Mouse (Mus musculus) stomach, postnatal 0 days (tissue): ENCODE results near the gene Hivep1. TPM values are rescaled to one million over a fixed set of nuclear protein-coding genes. Genes with fewer than 3 reads are reported as not detected.

Source experiments
- ATAC-seq: fragments of 200-750 bp; cut with Nextera tagmentation; 2 replicates; pipeline ENCODE4 v1.8.0; 2017; ENCODE audit not compliant: low FRiP score, low TSS enrichment
- DNase-seq: peaks from one replicate; pipeline ENCODE4 v3.0.0-alpha.2; 2016; ENCODE audit warnings: low spot score
- H3K27ac ChIP-seq: fragments of 300-500 bp; sonication (generic); replicated peaks from 2 replicates; pipeline ENCODE4 v1.5.1; 2014; ENCODE audit warnings: mild to moderate bottlenecking, control low read depth
- H3K27me3 ChIP-seq: fragments of 300-500 bp; sonication (generic); 2 replicates; pipeline ENCODE4 v1.6.1; 2014; ENCODE audit warnings: low read length; ENCODE audit not compliant: control insufficient read depth, insufficient read depth
- H3K36me3 ChIP-seq: fragments of 300-500 bp; sonication (generic); 2 replicates; pipeline ENCODE4 v1.6.1; 2014; ENCODE audit warnings: low read length, mixed read lengths; ENCODE audit not compliant: control insufficient read depth, insufficient read depth
- H3K4me1 ChIP-seq: fragments of 300-500 bp; sonication (generic); replicated peaks from 2 replicates; pipeline ENCODE4 v1.6.1; 2014; ENCODE audit warnings: antibody characterized with exemption; ENCODE audit not compliant: control insufficient read depth, insufficient read depth
- H3K4me2 ChIP-seq: fragments of 300-500 bp; sonication (generic); replicated peaks from 2 replicates; pipeline ENCODE4 v1.6.1; 2014; ENCODE audit warnings: low read depth, mild to moderate bottlenecking, control low read depth, moderate library complexity
- H3K4me3 ChIP-seq: fragments of 300-500 bp; sonication (generic); 2 replicates; pipeline ENCODE4 v1.5.1; 2014; ENCODE audit warnings: low read depth, low read length, control low read depth
- H3K9ac ChIP-seq: fragments of 300-500 bp; sonication (generic); 2 replicates; pipeline ENCODE4 v1.6.1; 2014; ENCODE audit warnings: mild to moderate bottlenecking, low read length, control low read depth, mixed read lengths
- H3K9me3 ChIP-seq: fragments of 300-500 bp; sonication (generic); 2 replicates; pipeline ENCODE4 v1.6.1; 2016; ENCODE audit warnings: low read length; ENCODE audit not compliant: control insufficient read depth
- CTCF ChIP-seq: IDR thresholded peaks from 2 replicates; pipeline ENCODE4 v1.5.1; 2016; ENCODE audit warnings: antibody characterized with exemption, low read depth, mild to moderate bottlenecking, moderate library complexity
- EP300 ChIP-seq: optimal IDR thresholded peaks from 2 replicates; pipeline ENCODE3; 2016; ENCODE audit warnings: antibody characterized with exemption
- WGBS: fragments of 180-500 bp; shearing (Covaris S2); extraction: QIAGEN DNeasy Blood & Tissue Kit; methylation state at CpG from one replicate; pipeline ENCODE4 v1.1.7; 2014; 5-methylcytosine and 5-hydroxymethylcytosine counted together
- polyA plus RNA-seq: library from polyadenylated mRNA; unstranded; fragments of >200 nt; fragmentation: Nextera tagmentation; extraction: Ambion mirVana; gene quantifications from 2 replicates; pipeline ENCODE4 v1.2.1, GENCODE M21; 2015

The Hivep1 gene
- polyA plus RNA-seq, 1 experiment from 2014 or later, result 4.6 TPM

DNA sequence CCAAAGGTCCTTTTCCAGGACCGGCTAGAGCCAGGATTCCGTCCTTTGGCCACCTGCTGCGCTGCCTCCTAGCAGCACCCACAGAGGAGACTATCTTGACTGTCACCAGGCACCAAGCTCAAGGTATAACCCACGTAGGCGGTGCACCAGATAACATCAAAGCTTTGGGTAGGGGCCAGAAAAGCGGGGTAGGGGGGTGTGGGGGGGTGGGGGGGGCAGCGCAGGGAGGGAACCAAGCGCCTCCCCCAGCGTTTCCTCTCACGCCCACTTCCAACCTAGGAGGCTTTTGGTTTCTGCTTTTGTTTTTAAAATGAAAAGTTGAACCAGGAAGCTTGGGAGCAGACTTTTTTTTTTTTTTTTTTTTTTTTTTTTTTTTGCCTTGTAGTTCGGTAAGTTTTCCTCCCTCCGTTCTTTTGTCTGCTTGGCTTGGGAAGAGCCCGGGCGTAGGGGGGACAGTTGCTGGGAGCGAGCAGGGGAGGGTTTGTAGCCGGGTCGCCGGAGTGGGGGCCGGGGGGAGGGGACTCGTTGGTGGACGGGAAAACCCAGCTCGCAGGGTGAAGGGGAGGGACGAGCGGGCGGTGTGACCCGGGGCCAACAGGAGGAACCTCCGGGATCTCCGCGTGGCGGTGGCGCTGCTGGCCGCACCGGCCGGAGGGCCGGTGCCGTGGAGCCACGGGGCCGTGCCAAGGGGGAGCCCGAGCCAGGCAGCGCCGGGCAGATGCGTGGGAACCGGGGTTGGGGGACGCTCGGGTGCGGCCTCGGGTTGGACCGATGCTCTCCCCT is 2.6 kb upstream of the Hivep1 start:
- DNase-seq (peak; percentile 81), ATAC-seq (peak; percentile 47)
- Histone ChIP-seq H3K4me3 (peak overlapping the region; percentile 72), H3K9ac (peak overlapping the region; percentile 76), H3K4me1 (0 out of 2 replicates have a peak, but pooled peaks cover 2% of the 10 kb centered on the region), H3K4me2 (peak overlapping the region; percentile 91), H3K27ac (peak overlapping the region; percentile 93), H3K36me3 (no peaks in the 10 kb centered on the region), H3K9me3 (no peaks in the 10 kb centered on the region), H3K27me3 (no peaks in the 10 kb centered on the region)
- under 1% methylated on average over 42 of the region's 48 CpGs for WGBS
- TF ChIP-seq CTCF (no peak), EP300 (no peak)

DNA sequence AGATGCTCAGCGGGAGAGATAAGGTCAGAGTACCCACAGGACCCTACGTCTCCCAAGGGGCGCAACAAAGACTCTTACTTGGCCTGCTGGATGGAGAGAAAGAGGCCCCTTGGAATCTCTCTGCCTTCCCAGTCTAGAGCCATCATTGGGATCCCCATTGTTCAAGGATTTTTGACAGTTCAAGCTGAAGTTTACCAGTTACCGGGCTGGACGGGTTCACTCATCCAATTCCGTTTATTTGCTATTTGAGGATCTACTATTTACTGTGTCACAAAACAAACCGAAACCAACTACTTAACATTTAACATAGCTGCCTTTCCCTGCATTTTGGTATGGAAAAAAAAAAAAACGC is 2.1 kb upstream of the Hivep1 start:
- H3K4me1 ChIP-seq, result 0 out of 2 replicates have a peak, but pooled peaks cover 2% of the 10 kb centered on the region
- ATAC-seq, result no peak
- H3K27ac ChIP-seq, result peak overlapping the region; percentile 93
- H3K4me2 ChIP-seq, result peak overlapping the region; percentile 91
- no peak for TF ChIP-seq CTCF
- TF ChIP-seq EP300, result no peak
- no peaks in the 10 kb centered on the region for H3K36me3 ChIP-seq
- no peaks in the 10 kb centered on the region for H3K27me3 ChIP-seq
- no peak for DNase-seq
- H3K4me3 ChIP-seq, result peak overlapping the region; percentile 72
- peak overlapping the region; percentile 76 for H3K9ac ChIP-seq
- no peaks in the 10 kb centered on the region for H3K9me3 ChIP-seq
- WGBS, result under 1% methylated on average over 8 of the region's 8 CpGs

DNA sequence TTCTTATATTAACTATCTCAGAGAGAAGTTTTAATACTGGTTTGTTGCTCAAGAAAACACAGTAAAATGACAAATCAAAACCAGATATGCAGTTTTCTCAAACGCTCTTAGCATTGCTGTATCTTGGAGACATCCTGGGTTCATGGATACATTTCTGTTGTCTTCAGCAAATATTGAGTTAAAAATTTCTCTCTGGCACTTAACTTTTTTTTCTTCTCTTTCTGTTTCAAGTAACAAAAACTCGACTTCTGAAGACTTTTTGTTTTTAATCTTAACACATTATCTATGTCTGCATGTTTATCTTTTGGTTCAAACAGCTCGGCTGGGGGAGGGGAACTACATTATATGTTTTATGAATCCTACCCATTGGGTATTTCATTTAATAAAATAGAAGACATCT is 1.7 kb upstream of the Hivep1 start:
- Histone ChIP-seq H3K27me3 (no peaks in the 10 kb centered on the region), H3K4me1 (0 out of 2 replicates have a peak, but pooled peaks cover 2% of the 10 kb centered on the region), H3K4me2 (peak overlapping the region; percentile 91), H3K36me3 (no peaks in the 10 kb centered on the region), H3K4me3 (peak overlapping the region; percentile 72), H3K9ac (no peak overlapping the region), H3K27ac (no peak overlapping the region; the same call in 1 of the 2 replicates), H3K9me3 (no peaks in the 10 kb centered on the region)
- DNase-seq (no peak), ATAC-seq (no peak)
- WGBS, result 4% methylated on average over 3 of the region's 3 CpGs
- TF ChIP-seq CTCF, result no peak
- TF ChIP-seq EP300, result no peak

DNA sequence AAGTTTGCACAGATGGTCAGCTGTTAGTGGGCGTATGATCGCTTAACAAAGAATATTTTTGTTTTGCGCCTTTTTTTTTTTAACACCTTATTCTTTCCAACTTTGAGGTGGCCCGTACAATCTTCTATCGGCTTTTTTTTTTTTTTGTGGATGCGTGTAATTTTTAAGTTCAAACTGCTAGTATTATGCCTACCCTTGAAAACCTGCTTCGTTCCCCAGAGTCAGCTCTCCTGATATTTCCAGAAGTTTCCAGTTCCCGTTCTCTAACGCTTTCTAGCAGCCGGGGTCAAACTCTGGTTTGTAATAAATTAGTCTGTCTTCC is 980 bp upstream of the Hivep1 start:
- 1% methylated on average over 10 of the region's 10 CpGs for WGBS

DNA sequence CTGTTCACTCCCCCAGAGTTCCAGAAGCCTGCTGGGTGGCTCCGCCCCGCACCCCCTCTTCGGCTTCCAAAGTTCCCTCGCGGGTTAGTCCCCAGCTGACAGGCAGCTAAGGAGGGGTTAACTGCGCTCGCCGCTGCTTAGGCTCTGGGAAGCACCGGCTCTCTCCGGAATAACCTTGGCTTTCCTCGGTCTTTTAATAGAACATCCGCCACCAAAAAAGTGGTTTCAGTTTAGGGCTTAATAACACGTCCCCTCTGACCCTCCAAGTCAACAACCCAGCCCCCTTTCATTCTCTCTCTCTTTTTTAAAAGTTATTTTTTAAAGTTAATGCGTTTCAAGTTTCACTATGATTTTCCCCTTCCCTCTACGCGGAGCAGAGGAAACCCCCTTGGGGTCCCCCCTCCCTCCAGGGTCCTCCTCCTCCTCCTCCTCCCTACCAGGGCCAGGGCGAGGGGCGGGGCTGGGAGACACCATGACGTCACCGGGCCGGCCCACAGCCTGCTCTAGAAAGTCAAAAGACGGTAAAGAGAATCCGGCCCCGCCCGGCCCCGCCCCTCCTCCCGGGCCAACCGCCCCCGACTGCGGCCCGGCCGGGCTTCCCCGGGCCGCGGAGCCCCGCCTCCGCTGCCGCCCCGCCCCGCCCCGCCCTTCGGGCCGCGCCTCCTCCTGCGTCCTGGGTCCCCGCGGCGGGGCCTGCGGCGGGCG is 467 bp upstream of the Hivep1 start:
- Histone ChIP-seq H3K36me3 (peaks cover under 1% of the 10 kb centered on the region; the same call in 1 of the 2 replicates), H3K4me3 (peak overlapping the region; percentile 95), H3K27me3 (no peaks in the 10 kb centered on the region), H3K9ac (peak overlapping the region; percentile 91), H3K4me2 (peak overlapping the region; percentile 91), H3K9me3 (no peaks in the 10 kb centered on the region), H3K4me1 (0 out of 2 replicates have a peak, but pooled peaks cover 2% of the 10 kb centered on the region), H3K27ac (peak overlapping the region; percentile 95)
- whole genome bisulfite sequencing, result under 1% methylated on average over 26 of the region's 51 CpGs
- no peak for TF ChIP-seq EP300
- TF ChIP-seq CTCF, result no peak
- ATAC-seq, result peak; percentile 94
- peak; percentile 100 for DNase-seq

More for the DNA sequence above, 980 bp upstream of the Hivep1 start:
- DNase-seq (no peak), ATAC-seq (no peak)
- H3K27me3 ChIP-seq, result no peaks in the 10 kb centered on the region
- H3K9me3 ChIP-seq, result no peaks in the 10 kb centered on the region
- TF ChIP-seq CTCF, result no peak
- TF ChIP-seq EP300, result no peak
- peak overlapping the region; percentile 91 for H3K9ac ChIP-seq
- 0 out of 2 replicates have a peak, but pooled peaks cover 2% of the 10 kb centered on the region for H3K4me1 ChIP-seq
- H3K4me2 ChIP-seq, result peak overlapping the region; percentile 91
- peak overlapping the region; percentile 95 for H3K4me3 ChIP-seq
- H3K36me3 ChIP-seq, result no peaks in the 10 kb centered on the region
- peak overlapping the region; percentile 95 for H3K27ac ChIP-seq
